Mouse (Mus musculus) lung, postnatal 0 days (tissue): ENCODE data around the gene Stpg3. TPM values are rescaled to one million over a fixed set of nuclear protein-coding genes. Genes with fewer than 3 reads are reported as not detected.
A peak's percentile ranks its signal among the peaks of the same experiment; 100 is the strongest.

Experiments
- ATAC-seq: fragments of 200-750 bp; cut with Nextera tagmentation; 2 replicates; pipeline ENCODE4 v1.8.0; 2017; ENCODE audit warnings: moderate library complexity
- DNase-seq: peaks from one replicate; pipeline ENCODE4 v3.0.0-alpha.2; 2016; ENCODE audit warnings: low spot score
- H3K27ac ChIP-seq: fragments of 300-500 bp; sonication (generic); 2 replicates; pipeline ENCODE4 v1.5.1; 2014; ENCODE audit warnings: antibody characterized with exemption, mild to moderate bottlenecking, low read length, mixed read lengths
- H3K27me3 ChIP-seq: fragments of 300-500 bp; sonication (generic); replicated peaks from 2 replicates; pipeline ENCODE4 v1.6.1; 2014; ENCODE audit warnings: low read length, mixed read lengths; ENCODE audit not compliant: insufficient read depth
- H3K36me3 ChIP-seq: fragments of 300-500 bp; sonication (generic); 2 replicates; pipeline ENCODE4 v1.6.1; 2014; ENCODE audit warnings: low read length, mixed read lengths; ENCODE audit not compliant: insufficient read depth
- H3K4me1 ChIP-seq: fragments of 300-500 bp; sonication (generic); 2 replicates; pipeline ENCODE4 v1.6.1; 2014; ENCODE audit warnings: antibody characterized with exemption, low read depth, low read length, mixed read lengths; ENCODE audit not compliant: insufficient read depth
- H3K4me2 ChIP-seq: fragments of 300-500 bp; sonication (generic); replicated peaks from 2 replicates; pipeline ENCODE4 v1.6.1; 2014; ENCODE audit warnings: low read depth, mild to moderate bottlenecking, low read length, moderate library complexity, mixed read lengths
- H3K4me3 ChIP-seq: fragments of 300-500 bp; sonication (generic); 2 replicates; pipeline ENCODE4 v1.5.1; 2014; ENCODE audit warnings: low read depth, low read length
- H3K9ac ChIP-seq: fragments of 300-500 bp; sonication (generic); replicated peaks from 2 replicates; pipeline ENCODE4 v1.6.1; 2014; ENCODE audit warnings: low read depth, mild to moderate bottlenecking
- H3K9me3 ChIP-seq: fragments of 300-500 bp; sonication (generic); 2 replicates; pipeline ENCODE4 v1.6.1; 2016; ENCODE audit warnings: low read length, mixed read lengths
- CTCF ChIP-seq: IDR thresholded peaks from 2 replicates; pipeline ENCODE4 v1.5.1; 2016; ENCODE audit warnings: antibody characterized with exemption, mild to moderate bottlenecking
- EP300 ChIP-seq: IDR thresholded peaks from 2 replicates; pipeline ENCODE4 v1.6.1; 2016; ENCODE audit warnings: antibody characterized with exemption, mild to moderate bottlenecking, control low read depth
- WGBS: fragments of 180-500 bp; shearing (Covaris S2); extraction: QIAGEN DNeasy Blood & Tissue Kit; methylation state at CpG from one replicate; pipeline ENCODE4 v1.1.7; 2014; 5-methylcytosine and 5-hydroxymethylcytosine counted together
- polyA plus RNA-seq: library from polyadenylated mRNA; unstranded; fragments of >200 nt; fragmentation: Nextera tagmentation; extraction: Ambion mirVana; gene quantifications from 2 replicates; pipeline ENCODE4 v1.2.1, GENCODE M21; 2015

The Stpg3 gene
- polyA plus RNA-seq, 1 experiment from 2014 or later: 0.12 TPM

GRCm38 (mm10) chr2:25203631-25204214, 10.7 kb downstream of the Stpg3 start:
- Histone ChIP-seq H3K4me2 (no peak overlapping the region), H3K9me3 (no peaks in the 10 kb centered on the region), H3K27me3 (no peaks in the 10 kb centered on the region), H3K4me3 (no peak overlapping the region), H3K36me3 (peaks cover 42% of the 10 kb centered on the region), H3K4me1 (no peaks in the 10 kb centered on the region), H3K27ac (no peak overlapping the region), H3K9ac (no peak overlapping the region)
- ATAC-seq: no peak
- WGBS: 54% methylated on average over 4 of the region's 4 CpGs
- no peak for DNase-seq
- TF ChIP-seq EP300 (no peak), CTCF (peak; percentile 52)

- ATAC-seq (no peak), DNase-seq (no peak)
- no peaks in the 10 kb centered on the region for H3K27me3 ChIP-seq
- no peak overlapping the region for H3K4me2 ChIP-seq
- TF ChIP-seq CTCF: no peak
- TF ChIP-seq EP300: no peak
- no peak overlapping the region for H3K4me3 ChIP-seq
- no peaks in the 10 kb centered on the region for H3K9me3 ChIP-seq
- H3K27ac ChIP-seq: no peak overlapping the region
- H3K36me3 ChIP-seq: peaks cover 43% of the 10 kb centered on the region
- H3K9ac ChIP-seq: no peak overlapping the region
- H3K4me1 ChIP-seq: peaks cover 10% of the 10 kb centered on the region; the same call in 1 of the 2 replicates
- WGBS: 95% methylated on average over 2 of the region's 2 CpGs
These were observed 13.8 kb downstream of the Stpg3 start for GRCm38 (mm10) chr2:25200631-25201030.

GRCm38 (mm10) chr2:25197946-25198345, 16.5 kb downstream of the Stpg3 start:
- Histone ChIP-seq H3K9ac (no peak overlapping the region), H3K9me3 (no peaks in the 10 kb centered on the region), H3K27ac (peak overlapping the region; percentile 91; the same call in 1 of the 2 replicates), H3K36me3 (peaks cover 34% of the 10 kb centered on the region), H3K27me3 (no peaks in the 10 kb centered on the region), H3K4me3 (no peak overlapping the region), H3K4me1 (peaks cover 18% of the 10 kb centered on the region), H3K4me2 (no peak overlapping the region)
- TF ChIP-seq EP300 (no peak), CTCF (no peak)
- ATAC-seq: no peak
- DNase-seq: no peak

GRCm38 (mm10) chr2:25197191-25197590, 17.2 kb downstream of the Stpg3 start:
- Histone ChIP-seq H3K36me3 (peaks cover 28% of the 10 kb centered on the region), H3K9ac (no peak overlapping the region), H3K4me3 (peak overlapping the region; percentile 36; the same call in 1 of the 2 replicates), H3K27me3 (no peaks in the 10 kb centered on the region), H3K4me2 (peak overlapping the region; percentile 62), H3K9me3 (no peaks in the 10 kb centered on the region), H3K4me1 (peaks cover 18% of the 10 kb centered on the region), H3K27ac (peak overlapping the region; percentile 91)
- TF ChIP-seq CTCF (no peak; the same call in 1 of the 2 replicates), EP300 (no peak)
- 21% methylated on average over 2 of the region's 2 CpGs for WGBS
- ATAC-seq (peak; percentile 38), DNase-seq (peak; percentile 75)

GRCm38 (mm10) chr2:25196172-25196954, 18.1 kb downstream of the Stpg3 start, which contains the start of gene Tor4a:
Tor4a (minus strand) TSS chr2:25196886.
- Histone ChIP-seq H3K9me3 (no peaks in the 10 kb centered on the region), H3K4me1 (peaks cover 18% of the 10 kb centered on the region), H3K36me3 (peaks cover 23% of the 10 kb centered on the region; the same call in 1 of the 2 replicates), H3K27me3 (no peaks in the 10 kb centered on the region), H3K4me2 (peak within 1 kb of the TSS; percentile 62), H3K4me3 (peak within 1 kb of the TSS; percentile 36), H3K9ac (peak within 1 kb of the TSS; percentile 29; the same call in 1 of the 2 replicates), H3K27ac (peak within 1 kb of the TSS; percentile 91)
- no peak for TF ChIP-seq CTCF
- peak; percentile 78 for TF ChIP-seq EP300
- peak; percentile 95 for DNase-seq
- WGBS: 5% methylated on average over 7 of the region's 8 CpGs
- peak; percentile 87 for ATAC-seq
